Mouse (Mus musculus) gastrocnemius, postnatal 10 days (tissue): Measurements from ENCODE around the gene Rora. TPM values are rescaled to one million over a fixed set of nuclear protein-coding genes. Genes with fewer than 3 reads are reported as not detected.
A peak's percentile ranks its signal among the peaks of the same experiment; 100 is the strongest.

Experiments
- DNase-seq: peaks from one replicate; pipeline ENCODE4 v3.0.0; 2021; ENCODE audit warnings: mixed read lengths
- total RNA-seq, 2 experiments: library from RNA; stranded (reverse); gene quantifications; 2 replicates each; pipeline ENCODE4 v1.2.3; 2021

Gene Rora
- total RNA-seq, 2 experiments from 2014 or later = 56.0 to 63.5 TPM

DNA sequence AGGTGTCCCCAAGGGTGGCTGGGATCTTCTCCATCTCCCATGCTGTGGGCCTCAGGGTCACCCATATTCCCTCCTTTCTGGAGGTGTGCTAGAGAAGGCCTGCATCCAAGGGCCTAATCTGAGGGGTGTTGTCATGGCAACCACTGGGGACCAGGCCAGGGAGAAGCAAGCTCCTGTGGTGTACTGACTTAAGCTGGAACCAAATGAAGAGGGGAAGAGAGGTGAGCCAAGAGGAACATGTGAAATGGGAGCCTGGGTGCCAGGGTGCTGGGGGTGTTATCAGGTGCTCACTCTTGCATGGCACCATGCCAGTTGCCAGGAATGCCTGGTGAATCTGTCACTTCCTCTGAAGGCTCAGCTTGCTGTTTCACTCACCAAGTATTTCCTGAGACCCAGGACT lies 166.9 kb downstream of the Rora start:
- DNase-seq = peak; percentile 20

DNA sequence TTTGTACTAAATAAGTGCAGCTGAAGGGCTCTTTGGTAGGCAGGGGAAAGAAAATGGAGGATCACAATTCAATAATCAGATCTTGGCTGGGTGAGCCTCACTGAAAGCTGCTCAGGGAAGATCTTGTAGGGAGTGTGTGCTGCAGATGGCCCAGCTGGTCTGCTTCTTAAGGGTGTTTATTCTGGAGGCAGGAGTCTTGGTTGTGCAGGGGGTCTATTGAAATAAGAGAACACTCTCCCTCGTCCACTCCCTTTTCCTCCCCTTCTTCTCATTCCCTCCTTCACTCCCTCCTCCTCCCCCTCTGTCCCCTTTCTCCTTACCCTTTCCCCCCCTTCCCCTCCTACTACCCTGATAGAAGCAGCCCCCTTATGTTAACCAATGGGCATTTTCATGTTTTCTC lies 167.8 kb downstream of the Rora start:
- DNase-seq = no peak

DNA sequence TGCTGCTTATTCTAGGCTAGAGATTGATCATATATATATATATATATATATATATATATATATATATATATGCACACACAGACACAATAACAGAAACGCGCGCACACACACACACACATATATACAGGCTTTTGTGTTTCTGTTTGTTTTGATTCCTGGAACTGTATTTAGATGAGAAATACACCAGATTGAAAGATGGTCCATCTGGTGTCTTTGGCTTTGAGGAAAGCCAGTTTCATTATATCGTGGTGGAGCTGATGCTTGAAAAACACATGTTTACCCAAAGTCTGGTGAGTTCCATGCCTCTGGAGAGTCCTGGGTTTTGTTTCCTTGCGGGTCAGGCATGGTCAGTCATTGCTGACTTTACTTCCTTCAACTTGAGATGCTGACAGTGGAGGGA lies 169.7 kb downstream of the Rora start:
- no peak for DNase-seq

DNA sequence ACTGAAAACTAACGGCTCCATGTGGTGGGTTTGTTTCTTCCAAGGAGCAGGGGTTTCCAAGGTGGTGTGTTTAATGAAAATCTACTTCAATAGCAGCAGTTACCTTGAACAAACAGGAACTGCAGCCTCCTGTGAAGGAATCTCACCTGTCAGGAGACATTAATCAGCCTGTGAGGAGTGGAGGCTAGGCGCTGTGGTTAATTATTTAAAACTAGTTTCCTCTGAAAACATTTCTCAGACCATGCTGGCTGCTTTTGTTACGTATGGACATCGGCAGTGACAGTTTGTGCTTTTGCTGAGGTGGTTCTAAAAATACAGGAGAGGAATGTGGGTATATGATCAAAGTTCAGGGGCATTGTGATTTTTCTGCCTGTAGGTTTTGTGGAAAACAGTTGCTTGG lies 171.5 kb downstream of the Rora start:
- DNase-seq = no peak

DNA sequence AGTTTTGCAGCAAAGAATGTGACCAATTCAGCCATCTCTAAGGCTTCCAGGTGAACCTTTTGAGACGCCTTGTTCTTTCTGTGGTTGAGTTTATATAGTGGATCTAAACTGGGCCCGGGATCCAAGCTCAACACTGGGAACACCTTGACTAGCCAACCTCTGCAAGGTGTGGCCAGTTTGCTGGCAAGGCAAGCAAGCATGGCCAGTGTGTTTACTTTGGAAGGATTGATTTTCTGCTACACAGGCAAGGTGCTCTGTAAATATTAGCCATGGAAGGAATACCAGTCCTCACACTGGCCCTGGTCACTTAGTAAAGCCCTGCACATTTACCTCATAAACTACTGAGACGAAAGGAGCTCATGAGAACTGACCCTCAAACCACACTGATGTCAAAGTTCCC lies 172.3 kb downstream of the Rora start:
- no peak for DNase-seq

DNA sequence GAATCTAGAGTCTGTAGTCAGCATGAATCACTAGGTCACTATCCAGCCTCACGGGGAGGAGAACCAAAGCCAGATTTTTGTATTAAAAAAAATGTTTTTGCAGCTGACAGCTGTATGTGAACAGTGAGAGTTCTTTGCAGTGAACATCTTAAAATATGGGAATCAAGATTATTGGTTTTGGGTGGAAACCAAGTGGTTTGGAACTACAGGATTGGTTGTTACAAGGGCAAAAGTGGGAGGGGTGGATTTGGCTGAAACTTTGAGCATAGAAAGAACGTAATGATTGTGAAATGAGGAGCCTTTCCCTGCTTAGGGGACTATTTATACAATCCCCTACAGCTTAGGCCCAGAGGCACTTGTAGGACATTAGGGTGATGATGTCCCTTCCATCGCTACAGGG lies 173.9 kb downstream of the Rora start:
- DNase-seq = no peak

DNA sequence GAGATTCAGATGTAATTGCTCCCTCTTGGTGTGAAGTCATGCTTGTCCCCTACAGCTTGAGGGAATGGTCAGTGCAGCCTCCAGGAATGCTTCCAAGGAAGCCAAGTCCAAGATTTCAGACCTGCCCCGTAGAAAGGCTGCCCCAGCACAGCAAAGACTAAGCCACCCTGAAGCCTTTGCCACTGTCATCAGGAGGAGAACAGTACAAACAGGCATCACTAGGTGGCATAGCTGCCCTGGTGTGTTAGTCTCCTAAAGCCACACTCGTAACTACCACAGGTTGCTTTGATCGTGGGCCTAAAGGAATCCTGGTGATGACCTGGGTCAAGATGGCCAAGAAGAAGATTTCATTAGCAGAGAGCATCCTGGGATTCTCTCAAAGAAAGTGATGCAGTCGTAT lies 176.3 kb downstream of the Rora start:
- DNase-seq = no peak

DNA sequence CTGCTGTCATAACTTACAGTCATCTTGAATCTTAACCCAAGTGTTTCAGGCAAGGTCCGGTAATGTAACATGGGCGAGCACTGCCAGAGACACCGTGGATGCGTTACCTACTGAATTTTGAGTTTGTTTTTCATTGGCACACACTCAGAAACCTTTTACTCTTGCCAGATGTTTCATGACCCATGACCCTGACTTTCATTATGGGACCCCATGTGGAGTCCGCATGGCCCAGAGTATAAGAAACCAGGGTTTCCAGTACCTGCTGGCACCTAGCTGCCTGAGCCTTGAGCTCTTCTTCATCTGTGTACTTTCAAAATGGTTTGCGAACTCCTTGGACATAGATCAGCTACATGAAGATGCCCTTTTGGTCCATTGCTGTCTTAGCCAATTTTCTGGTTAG lies 179.7 kb downstream of the Rora start:
- DNase-seq = no peak

DNA sequence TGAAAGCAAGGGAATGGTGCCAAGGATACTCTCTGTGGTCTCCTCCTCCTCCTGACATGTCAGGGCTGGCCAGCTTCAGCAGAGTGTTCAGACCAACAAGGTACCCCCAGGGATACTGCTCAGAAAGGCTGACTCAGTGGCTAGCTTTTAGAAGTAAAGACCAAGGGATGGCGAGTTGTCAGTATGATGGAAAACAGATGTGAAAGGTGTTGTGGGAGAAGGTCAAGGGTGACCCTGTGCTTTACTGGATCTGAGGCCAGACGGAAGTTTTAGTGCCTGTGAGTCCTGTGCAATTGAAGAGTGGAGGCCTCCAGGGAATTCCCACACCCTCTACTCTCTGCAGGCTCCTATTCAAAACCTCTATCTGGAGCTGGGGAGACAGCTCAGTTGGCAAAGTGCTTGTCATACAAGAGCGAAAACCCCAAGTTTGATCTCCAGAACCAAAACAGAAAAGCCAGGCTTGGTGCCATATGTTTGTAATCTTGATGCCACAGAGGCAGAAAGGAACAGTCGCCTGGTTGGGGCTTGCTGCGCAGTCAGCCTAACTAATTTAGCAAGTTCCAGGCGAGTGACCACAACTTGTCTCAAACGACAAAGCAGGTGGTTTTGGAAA lies 181.6 kb downstream of the Rora start:
- DNase-seq = no peak

DNA sequence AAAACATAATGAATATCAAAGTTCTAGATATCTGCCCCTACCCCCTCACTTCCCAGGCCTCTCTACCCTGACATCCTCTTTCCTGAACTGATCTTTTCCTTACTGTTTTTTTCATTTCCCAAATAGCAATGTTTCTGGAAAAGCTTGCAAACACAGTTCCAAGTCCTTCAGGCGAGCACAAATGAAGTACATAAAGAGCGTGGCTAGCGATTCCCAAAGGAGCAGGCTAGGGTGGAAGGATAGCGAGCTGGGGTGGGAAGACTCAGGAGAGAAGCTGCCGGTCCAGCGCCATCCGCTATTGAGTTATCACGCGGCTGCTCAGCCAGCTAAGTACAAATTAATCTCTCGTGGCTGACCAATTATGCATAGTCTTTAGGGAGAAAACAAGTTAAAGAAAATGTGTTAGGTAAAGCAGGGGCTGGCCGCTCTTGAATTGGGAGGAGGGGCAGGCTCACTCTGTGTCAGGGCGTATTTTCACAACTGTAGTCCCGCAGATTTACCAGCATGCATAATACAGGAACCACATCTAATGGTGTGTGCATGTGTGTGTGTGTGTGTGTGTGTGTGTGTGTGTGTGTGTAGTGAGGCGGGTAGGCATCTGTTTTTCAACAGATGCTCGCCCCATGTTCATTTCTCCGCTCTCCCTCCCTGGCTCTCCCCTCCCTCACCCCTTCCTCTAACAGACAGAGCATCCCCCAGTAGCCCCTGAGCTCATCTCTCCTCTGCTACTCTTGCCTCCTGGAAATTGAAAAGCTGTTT lies 188.7 kb downstream of the Rora start:
- DNase-seq = no peak

DNA sequence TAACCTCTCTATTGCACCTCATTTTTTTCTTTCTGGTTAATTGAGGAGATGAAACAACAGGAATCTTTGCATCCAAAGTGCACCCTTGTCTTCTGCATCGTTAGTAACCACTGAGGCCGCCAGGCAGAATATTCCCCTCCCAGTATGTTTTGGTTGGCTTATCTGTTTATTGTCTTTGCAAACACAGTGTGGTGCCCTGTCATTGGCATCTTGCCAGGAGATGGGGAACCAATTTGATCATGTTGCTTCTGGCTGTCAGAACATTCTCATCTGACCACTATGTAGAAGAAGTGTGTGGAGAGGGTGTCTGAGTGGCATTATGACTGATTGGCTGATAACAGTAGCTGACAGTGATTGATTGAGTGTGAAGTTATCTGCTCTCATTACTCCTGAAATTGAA lies 192.0 kb downstream of the Rora start:
- no peak for DNase-seq

DNA sequence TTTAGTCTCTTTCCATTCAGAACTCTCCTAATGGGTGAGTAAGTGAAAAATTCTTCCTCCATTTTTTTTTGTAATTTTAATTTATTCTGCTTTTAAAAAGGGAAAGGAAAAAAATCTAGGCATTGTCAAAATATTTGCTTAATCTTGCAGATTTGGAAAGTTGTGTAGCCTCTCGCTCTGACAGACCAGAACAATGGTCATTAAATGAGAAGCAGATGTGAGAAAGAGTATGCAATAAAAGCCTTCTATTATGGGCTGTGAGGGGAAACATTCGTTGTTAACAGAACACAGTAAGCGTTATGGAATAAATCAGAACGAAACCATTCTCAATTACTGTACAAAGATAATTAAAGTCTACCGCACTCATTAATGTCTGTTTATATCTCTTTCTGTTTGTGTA lies 196.7 kb downstream of the Rora start:
- DNase-seq = no peak

DNA sequence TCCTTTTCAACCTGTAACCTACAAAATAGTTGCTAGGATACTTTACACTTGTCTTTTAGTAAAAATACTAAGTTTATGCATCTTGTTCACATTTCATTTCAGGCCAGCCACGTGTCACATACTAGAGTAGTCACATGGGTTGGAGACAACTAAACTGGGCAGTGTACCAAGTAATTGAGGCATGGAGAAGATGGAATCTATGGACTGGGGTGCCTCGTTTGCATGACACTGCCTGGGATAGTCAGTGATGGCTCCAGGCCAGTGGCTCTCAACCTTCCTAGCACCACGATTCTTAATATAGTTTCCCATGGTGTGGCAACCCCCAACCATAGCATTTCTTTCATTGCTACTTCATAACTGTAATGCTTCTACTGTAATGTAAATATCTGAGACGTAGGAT lies 198.6 kb downstream of the Rora start:
- DNase-seq = no peak

DNA sequence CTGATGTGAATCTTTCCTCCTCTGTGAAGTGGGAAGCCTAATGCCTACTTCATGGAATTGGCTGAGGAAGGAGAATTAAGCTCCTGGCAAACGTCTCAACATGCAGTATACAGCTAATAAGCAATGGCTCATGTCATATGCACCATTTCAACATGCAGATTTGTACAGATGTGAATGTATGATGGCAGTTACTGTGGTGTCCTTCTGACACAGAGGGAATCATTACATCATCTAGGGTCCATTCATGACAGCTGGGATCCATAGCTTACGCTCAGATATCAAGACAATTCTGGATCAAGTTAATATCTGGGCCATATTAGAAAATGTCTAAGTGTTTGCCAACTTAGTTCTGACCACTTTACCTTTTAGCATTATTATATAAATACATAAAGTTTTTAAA lies 199.3 kb downstream of the Rora start:
- DNase-seq = no peak

DNA sequence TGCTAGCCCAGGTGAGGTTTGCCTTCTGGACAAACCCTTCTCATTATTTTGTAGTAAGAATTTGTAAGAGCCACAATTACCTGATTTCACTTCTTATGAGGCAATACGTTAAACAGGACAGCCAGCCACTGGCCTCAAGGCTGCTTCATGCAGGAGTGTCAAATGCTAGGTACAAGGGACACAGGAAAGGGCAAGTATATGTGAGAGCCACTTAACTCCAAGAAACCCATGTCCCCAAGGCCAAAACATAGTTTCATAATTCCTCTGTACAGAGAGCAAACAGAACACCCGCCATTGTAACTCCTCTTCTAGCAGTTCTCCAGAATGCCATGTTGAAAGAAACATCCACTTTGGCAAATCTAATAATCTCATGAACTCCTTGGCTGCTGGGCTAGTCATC lies 205.9 kb downstream of the Rora start:
- no peak for DNase-seq

DNA sequence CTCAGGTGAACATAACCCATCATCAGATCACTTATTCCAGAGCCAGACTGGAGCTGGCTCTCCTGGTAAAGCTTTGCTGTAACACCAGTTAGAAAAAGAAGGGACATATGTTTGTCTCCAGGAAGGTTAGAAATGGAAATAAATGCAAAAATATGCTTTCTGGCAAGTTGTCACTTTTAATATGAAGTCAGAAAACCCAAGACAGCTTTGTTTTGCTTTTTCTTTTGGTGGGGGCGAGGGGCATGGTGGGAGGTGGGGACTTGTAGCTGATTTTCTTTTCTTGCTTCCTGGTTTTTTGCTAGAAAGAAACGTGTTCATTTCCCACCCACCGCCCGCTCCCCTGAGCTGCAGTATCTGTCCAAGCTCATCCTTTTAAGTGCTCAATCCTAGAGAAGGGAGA lies 212.7 kb downstream of the Rora start:
- DNase-seq = no peak

DNA sequence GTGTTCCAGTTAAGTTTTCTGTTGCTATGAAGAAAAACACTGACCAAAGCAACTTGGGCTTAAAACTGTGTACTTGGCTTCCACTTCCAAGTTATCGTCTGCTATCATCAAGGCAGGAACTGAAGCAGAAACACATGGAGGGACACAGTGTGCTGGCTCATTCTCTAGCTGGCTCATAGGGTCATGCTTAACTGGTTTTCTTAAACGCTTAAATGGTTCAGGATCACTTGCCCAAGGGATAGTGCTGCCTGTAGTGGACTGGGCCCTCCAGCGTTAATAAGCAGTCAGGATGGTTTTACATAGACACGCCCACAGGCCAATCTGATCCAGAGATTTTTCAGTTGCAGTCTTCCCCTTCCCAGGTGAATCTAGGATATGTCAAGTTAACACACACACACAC lies 220.3 kb downstream of the Rora start:
- DNase-seq = no peak

DNA sequence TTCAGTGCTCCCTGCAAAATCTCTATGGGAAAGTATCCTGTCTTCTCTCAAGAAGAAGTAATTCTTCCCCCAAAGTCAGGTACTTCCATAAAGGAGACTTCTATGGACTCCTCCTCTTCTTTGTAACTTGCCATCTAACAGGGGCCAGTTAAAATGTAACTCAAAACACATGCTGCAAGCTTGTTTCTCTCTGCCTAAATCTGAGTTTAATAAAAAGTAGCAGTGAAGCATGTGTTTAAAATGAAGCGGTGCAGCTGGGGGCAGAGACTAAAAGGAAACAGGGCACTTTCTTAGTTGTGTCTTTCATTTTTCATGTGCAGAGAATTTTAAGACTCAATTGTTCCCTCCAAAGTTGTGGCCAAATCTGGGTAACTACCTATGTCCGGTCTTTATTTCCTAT lies 221.0 kb downstream of the Rora start:
- DNase-seq = no peak

DNA sequence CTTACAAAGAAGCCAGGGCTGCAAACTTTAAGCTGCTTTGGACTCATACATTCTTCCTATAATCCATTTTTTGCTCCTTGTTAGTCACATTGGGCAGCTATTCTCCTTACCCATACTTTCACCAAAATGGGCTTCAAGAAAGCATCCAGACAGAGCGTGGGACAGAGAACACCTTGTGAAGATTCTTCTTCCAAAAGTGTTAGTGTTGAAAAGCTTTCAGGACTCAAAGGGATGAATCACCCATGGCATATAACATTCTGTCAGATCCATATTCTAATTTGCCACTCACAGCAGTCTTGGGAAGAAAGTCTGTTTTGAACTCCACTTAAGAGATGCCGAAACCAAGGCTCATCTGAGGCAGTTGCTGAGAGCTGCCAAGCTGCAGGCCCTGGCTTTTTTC lies 222.2 kb downstream of the Rora start:
- no peak for DNase-seq

DNA sequence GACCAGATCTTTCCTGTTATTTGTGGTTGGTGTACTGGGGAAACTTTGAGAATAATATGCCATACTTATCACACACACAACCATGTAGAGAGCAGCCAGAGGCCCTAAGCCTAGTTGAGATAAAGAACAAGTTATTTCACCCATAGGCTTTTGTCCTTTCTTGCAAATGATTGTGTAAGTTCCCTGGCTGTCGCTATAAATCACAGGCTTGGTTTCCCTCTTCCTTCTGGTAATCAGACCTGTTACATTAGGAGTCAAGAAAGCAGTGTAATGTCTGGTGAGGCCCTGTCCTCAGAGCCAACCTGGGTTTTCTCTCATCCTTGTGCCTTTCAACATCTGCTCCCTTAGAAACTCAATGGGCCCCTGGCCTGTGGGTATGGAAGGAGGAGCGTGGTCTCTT lies 222.7 kb downstream of the Rora start:
- DNase-seq = no peak

DNA sequence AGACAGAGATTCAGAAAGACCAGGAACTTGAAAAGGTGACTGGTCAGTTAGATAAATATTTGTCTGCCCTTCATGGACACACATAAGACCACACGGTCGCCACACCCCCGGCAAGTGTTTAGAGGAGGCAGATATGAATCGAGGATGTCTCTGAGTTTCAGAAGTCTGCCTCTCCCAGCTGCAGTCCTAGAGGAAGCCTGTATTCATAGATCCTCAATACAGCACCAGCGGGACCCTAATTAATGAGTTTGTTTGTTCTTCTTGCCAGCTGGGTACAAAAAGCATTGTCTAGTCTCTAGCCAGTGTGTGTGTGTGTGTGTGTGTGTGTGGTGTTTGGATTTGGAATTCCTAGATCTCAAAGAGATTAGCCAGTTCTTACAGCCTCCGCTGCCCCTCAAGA lies 228.3 kb downstream of the Rora start:
- DNase-seq = no peak

DNA sequence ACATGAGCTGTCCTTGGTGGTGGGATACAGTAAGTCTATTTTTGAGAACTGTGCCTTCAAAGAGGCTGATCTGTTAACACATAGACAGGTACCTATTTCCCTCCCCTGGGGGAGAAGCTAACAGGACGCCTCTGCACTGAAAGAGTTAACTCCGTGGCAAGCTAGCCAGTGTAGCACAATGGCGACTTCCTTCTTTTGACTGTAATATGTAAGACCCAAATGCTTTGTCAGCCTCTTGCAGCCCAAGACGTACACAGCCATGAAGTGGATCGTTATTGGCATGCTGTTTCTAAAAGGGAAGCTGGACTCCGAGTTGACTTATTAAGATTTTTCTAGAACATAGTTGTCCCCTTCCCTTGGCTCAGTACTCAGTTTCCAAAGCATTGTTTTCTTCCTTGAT lies 229.4 kb downstream of the Rora start:
- DNase-seq = no peak

DNA sequence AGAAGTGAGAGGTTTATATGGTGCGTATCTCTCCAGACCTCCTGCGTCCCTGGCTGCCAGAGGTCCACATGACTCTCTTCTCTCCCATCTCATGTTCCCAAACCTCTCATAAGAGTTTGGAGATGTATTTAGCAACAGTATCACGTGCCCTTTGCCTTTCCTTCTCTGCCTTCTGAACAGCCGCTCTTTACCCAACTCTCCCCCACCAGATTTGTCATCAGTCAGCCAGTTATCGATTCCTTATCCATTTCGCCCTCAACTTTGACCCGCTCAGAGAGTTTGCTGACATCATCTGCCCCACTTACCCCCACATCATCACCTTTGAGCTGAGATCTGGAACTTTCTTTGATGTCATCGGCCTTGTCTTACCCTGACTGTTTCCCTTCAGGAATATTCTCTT lies 230.1 kb downstream of the Rora start:
- no peak for DNase-seq

DNA sequence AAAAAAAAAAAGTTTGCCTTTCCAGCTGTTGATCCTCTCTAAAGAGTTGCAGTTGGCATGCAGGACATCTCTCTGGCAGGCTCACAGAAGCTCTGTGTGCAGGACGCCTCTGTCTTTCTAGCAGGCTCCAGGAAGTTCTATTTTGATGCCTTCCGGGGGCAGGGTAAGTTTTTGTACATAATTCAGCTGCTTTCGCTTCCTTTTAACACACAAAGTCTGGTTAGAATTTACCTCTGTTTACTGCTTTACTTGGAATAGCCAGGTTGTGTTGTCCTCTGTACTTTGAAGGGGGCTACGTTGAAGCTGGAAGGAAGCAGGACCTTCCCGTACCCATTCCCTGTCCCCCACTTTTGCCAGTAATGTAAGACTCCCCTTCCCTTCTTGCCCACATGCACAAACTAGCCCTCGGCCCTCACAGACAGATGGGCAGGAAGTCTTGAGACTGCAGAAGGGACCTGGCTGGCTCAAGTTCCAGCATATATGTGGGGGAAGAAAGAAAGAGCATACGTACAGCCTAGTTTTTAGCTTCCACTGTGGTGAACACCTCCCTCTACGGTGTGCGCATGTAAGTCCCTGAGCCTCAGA lies 231.0 kb downstream of the Rora start:
- DNase-seq = no peak
